Mouse (Mus musculus) CH12.LX (cell line): Measurements from ENCODE around the gene Tnik. TPM values are rescaled to one million over a fixed set of nuclear protein-coding genes. Genes with fewer than 3 reads are reported as not detected.

ENCODE experiments used
- DNase-seq: peaks from one replicate; pipeline ENCODE4 v3.0.0-alpha.2; 2013; ENCODE audit errors: extremely low read depth
- H3K27ac ChIP-seq: 2 replicates; pipeline ENCODE4 v1.5.1; 2012; ENCODE audit warnings: low read depth, mild to moderate bottlenecking, control low read depth, moderate library complexity; ENCODE audit not compliant: insufficient read depth
- H3K27me3 ChIP-seq: replicated peaks from 2 replicates; pipeline ENCODE3; 2012; ENCODE audit warnings: inconsistent platforms
- H3K36me3 ChIP-seq, 2 experiments: replicated peaks in 1 of 2; 2 replicates each; pipeline versions ENCODE3 to v1.6.1; 2012; ENCODE audit warnings: inconsistent platforms in 1 of 2, low read length in 1 of 2, mild to moderate bottlenecking in 1 of 2, mixed read lengths in 1 of 2, moderate library complexity in 1 of 2; ENCODE audit not compliant: control insufficient read depth in 1 of 2, insufficient read depth in 1 of 2
- H3K4me1 ChIP-seq, 2 experiments: 2 replicates each; pipeline ENCODE4 v1.6.1; 2012; ENCODE audit warnings: inconsistent platforms in 1 of 2, moderate library complexity in 1 of 2; ENCODE audit not compliant: insufficient read depth in 2 of 2, control insufficient read depth in 1 of 2
- H3K4me2 ChIP-seq: 2 replicates; pipeline ENCODE4 v1.6.1; 2012; ENCODE audit warnings: low read depth, mild to moderate bottlenecking, control low read depth; ENCODE audit not compliant: poor library complexity, insufficient read depth, severe bottlenecking
- H3K4me3 ChIP-seq, 3 experiments: fragments of 150-350 bp in 1 of 3; sonication (generic) in 1 of 3; replicated peaks in 1 of 3; 2 replicates each; pipeline versions ENCODE3 to v1.5.1; 2011 to 2012; ENCODE audit warnings: low read depth in 2 of 3, low read length in 2 of 3, mild to moderate bottlenecking in 2 of 3, moderate library complexity in 2 of 3, control low read depth in 1 of 3, improper control_type of control experiment in 1 of 3, inconsistent platforms in 1 of 3, mixed read lengths in 1 of 3; ENCODE audit not compliant: poor library complexity in 1 of 3
- H3K79me2 ChIP-seq: replicated peaks from 2 replicates; pipeline ENCODE4 v1.6.1; 2012; ENCODE audit warnings: mild to moderate bottlenecking, moderate library complexity; ENCODE audit not compliant: control insufficient read depth, poor library complexity, insufficient read depth, severe bottlenecking; ENCODE audit errors: extremely low read depth
- H3K9ac ChIP-seq: 2 replicates; pipeline ENCODE4 v1.6.1; 2012; ENCODE audit warnings: low read depth, mild to moderate bottlenecking, control low read depth, moderate library complexity; ENCODE audit not compliant: insufficient read depth
- H3K9me3 ChIP-seq: replicated peaks from 2 replicates; pipeline ENCODE3; 2012; ENCODE audit warnings: low read length, inconsistent platforms, mixed read lengths
- BHLHE40 ChIP-seq: IDR thresholded peaks from 2 replicates; pipeline ENCODE4 v1.6.1; 2011; ENCODE audit warnings: mild to moderate bottlenecking, low read depth, low read length, improper control_type of control experiment
- CHD1 ChIP-seq: IDR thresholded peaks from 2 replicates; pipeline ENCODE4 v1.6.1; 2012; ENCODE audit warnings: low read depth, low read length, improper control_type of control experiment, inconsistent platforms
- CHD2 ChIP-seq: IDR thresholded peaks from 2 replicates; pipeline ENCODE4 v1.6.1; 2011; ENCODE audit warnings: low read length, improper control_type of control experiment
- CTCF ChIP-seq, 2 experiments: IDR thresholded peaks in 1 of 2; conservative IDR thresholded peaks in 1 of 2; 2 replicates each; pipeline ENCODE4 v1.5.1; 2011 to 2012; ENCODE audit warnings: low read depth in 2 of 2, low read length in 2 of 2, improper control_type of control experiment in 1 of 2, inconsistent platforms in 1 of 2, mild to moderate bottlenecking in 1 of 2, moderate library complexity in 1 of 2
- ELF1 ChIP-seq: IDR thresholded peaks from 2 replicates; pipeline ENCODE4 v1.6.1; 2014; ENCODE audit warnings: low read depth, mild to moderate bottlenecking, inconsistent platforms, low read length, improper control_type of control experiment
- EP300 ChIP-seq: IDR thresholded peaks from 2 replicates; pipeline ENCODE4 v1.6.1; 2011; ENCODE audit warnings: low read length, improper control_type of control experiment
- ETS1 ChIP-seq: conservative IDR thresholded peaks from 2 replicates; pipeline ENCODE4 v1.6.1; 2012; ENCODE audit warnings: low read depth, mild to moderate bottlenecking, inconsistent platforms, low read length, improper control_type of control experiment, moderate library complexity
- HCFC1 ChIP-seq: IDR thresholded peaks from 2 replicates; pipeline ENCODE4 v1.6.1; 2012; ENCODE audit warnings: low read depth, mild to moderate bottlenecking, inconsistent platforms, low read length, improper control_type of control experiment
- IRF4 ChIP-seq: IDR thresholded peaks from 2 replicates; pipeline ENCODE4 v1.6.1; 2014; ENCODE audit warnings: low read depth, mild to moderate bottlenecking, inconsistent platforms, low read length, improper control_type of control experiment
- JUN ChIP-seq: IDR thresholded peaks from 2 replicates; pipeline ENCODE4 v1.6.1; 2011; ENCODE audit warnings: low read depth, mild to moderate bottlenecking, low read length, improper control_type of control experiment, moderate library complexity; ENCODE audit not compliant: insufficient read depth
- KAT2A ChIP-seq: IDR thresholded peaks from 2 replicates; pipeline ENCODE4 v1.6.1; 2012; ENCODE audit warnings: low read length, improper control_type of control experiment, inconsistent platforms; ENCODE audit not compliant: insufficient replicate concordance
- MAFK ChIP-seq: IDR thresholded peaks from 2 replicates; pipeline ENCODE4 v1.6.1; 2011; ENCODE audit warnings: low read length, improper control_type of control experiment; ENCODE audit not compliant: insufficient replicate concordance
- MAZ ChIP-seq: IDR thresholded peaks from 2 replicates; pipeline ENCODE4 v1.6.1; 2012; ENCODE audit warnings: low read depth, mild to moderate bottlenecking, inconsistent platforms, low read length, improper control_type of control experiment, moderate library complexity
- MEF2A ChIP-seq: IDR thresholded peaks from 2 replicates; pipeline ENCODE4 v1.6.1; 2014; ENCODE audit warnings: low read depth, mild to moderate bottlenecking, inconsistent platforms, low read length, improper control_type of control experiment, borderline replicate concordance
- MXI1 ChIP-seq: IDR thresholded peaks from 2 replicates; pipeline ENCODE4 v1.6.1; 2011; ENCODE audit warnings: mild to moderate bottlenecking, low read depth, low read length, improper control_type of control experiment
- MYC ChIP-seq: IDR thresholded peaks from 2 replicates; pipeline ENCODE4 v1.6.1; 2011; ENCODE audit warnings: low read depth, mild to moderate bottlenecking, improper control_type of control experiment, low read length
- NELFE ChIP-seq: IDR thresholded peaks from 2 replicates; pipeline ENCODE4 v1.6.1; 2011; ENCODE audit warnings: low read depth, low read length, improper control_type of control experiment
- NRF1 ChIP-seq: IDR thresholded peaks from 2 replicates; pipeline ENCODE4 v1.6.1; 2014; ENCODE audit warnings: low read depth, mild to moderate bottlenecking, inconsistent platforms, low read length, improper control_type of control experiment, moderate library complexity
- RAD21 ChIP-seq: IDR thresholded peaks from 2 replicates; pipeline ENCODE4 v1.6.1; 2011; ENCODE audit warnings: low read depth, mild to moderate bottlenecking, low read length, improper control_type of control experiment, moderate library complexity
- RCOR1 ChIP-seq: conservative IDR thresholded peaks from 2 replicates; pipeline ENCODE4 v1.6.1; 2012; ENCODE audit warnings: low read depth, mild to moderate bottlenecking, inconsistent platforms, low read length, improper control_type of control experiment
- SIN3A ChIP-seq: IDR thresholded peaks from 2 replicates; pipeline ENCODE4 v1.6.1; 2012; ENCODE audit warnings: low read length, improper control_type of control experiment, inconsistent platforms
- SMC3 ChIP-seq: IDR thresholded peaks from 2 replicates; pipeline ENCODE4 v1.6.1; 2011; ENCODE audit warnings: low read depth, low read length, improper control_type of control experiment
- TCF12 ChIP-seq: IDR thresholded peaks from 2 replicates; pipeline ENCODE4 v1.6.1; 2014; ENCODE audit warnings: low read depth, mild to moderate bottlenecking, inconsistent platforms, low read length, improper control_type of control experiment
- USF1 ChIP-seq: IDR thresholded peaks from 2 replicates; pipeline ENCODE4 v1.6.1; 2014; ENCODE audit warnings: low read depth, mild to moderate bottlenecking, inconsistent platforms, low read length, improper control_type of control experiment
- ZKSCAN1 ChIP-seq: IDR thresholded peaks from 2 replicates; pipeline ENCODE4 v1.6.1; 2012; ENCODE audit warnings: low read depth, inconsistent platforms, low read length, improper control_type of control experiment, borderline replicate concordance
- ZNF384 ChIP-seq: IDR thresholded peaks from 2 replicates; pipeline ENCODE4 v1.6.1; 2012; ENCODE audit warnings: low read depth, low read length, improper control_type of control experiment, inconsistent platforms
- dilution Hi-C: fragments of 300-500 bp; cut with MboI; formaldehyde crosslinking; loops from 2 replicates; pipeline ENCODE4 v1.14.3; 2020; ENCODE audit warnings: low sequenced_read_pairs; ENCODE audit not compliant: extremely low pct_unique_long_range_greater_than_20kb, extremely low pct_ligation_motif_present
- in situ Hi-C: fragments of 300-500 bp; cut with MboI; formaldehyde crosslinking; loops from 3 replicates; pipeline ENCODE4 v1.14.3; 2019; ENCODE audit warnings: low sequenced_read_pairs, low pct_ligation_motif_present, low pct_unique_long_range_greater_than_20kb, mixed read lengths
- polyA plus RNA-seq: library from polyadenylated mRNA; unstranded; fragments of >175 nt; gene quantifications from 2 replicates; pipeline ENCODE4 v1.2.1, GENCODE M21; 2012; ENCODE audit warnings: low read depth; ENCODE audit not compliant: insufficient read length
- total RNA-seq, 2 experiments: library from RNA; depleted of rRNA; stranded (reverse); fragments of 300-350 nt in 1 of 2; fragments of >200 nt in 1 of 2; gene quantifications; 2 replicates each; pipeline ENCODE4 v1.2.3; 2012 to 2014

Gene Tnik
- total and polyA plus RNA-seq, 3 experiments: 0.08 TPM; not detected in 2

GRCm38 (mm10) chr3:28399593-28400216 lies 136.7 kb downstream of the Tnik start:
- Histone ChIP-seq H3K27me3 (no peaks in the 10 kb centered on the region), H3K9me3 (peaks cover 73% of the 10 kb centered on the region), H3K27ac (no peak overlapping the region), H3K4me1 (no peaks in the 10 kb centered on the region), H3K4me2 (no peak overlapping the region), H3K9ac (no peak overlapping the region), H3K36me3 (no peaks in the 10 kb centered on the region), H3K4me3 (no peak overlapping the region), H3K79me2 (no peaks in the 10 kb centered on the region)
- no peak for DNase-seq
- dilution Hi-C loops: no loop called here
- in situ Hi-C loops: no loop called here
- no peak for TF ChIP-seq KAT2A
- TF ChIP-seq NELFE: no peak
- no peak for TF ChIP-seq ZNF384
- TF ChIP-seq EP300: no peak
- no peak for TF ChIP-seq ELF1

- Histone ChIP-seq H3K79me2 (no peaks in the 10 kb centered on the region), H3K4me1 (no peaks in the 10 kb centered on the region)
Measured at GRCm38 (mm10) chr3:28401335-28401734, 138.3 kb downstream of the Tnik start.

GRCm38 (mm10) chr3:28402221-28402620 lies 139.2 kb downstream of the Tnik start:
- dilution Hi-C loops: no loop called here
- H3K79me2 ChIP-seq: no peaks in the 10 kb centered on the region
- no peak overlapping the region for H3K4me3 ChIP-seq
- DNase-seq: no peak
- no peaks in the 10 kb centered on the region for H3K4me1 ChIP-seq
- H3K4me2 ChIP-seq: no peak overlapping the region
- in situ Hi-C loops: no loop called here
- no peak overlapping the region for H3K9ac ChIP-seq
- H3K36me3 ChIP-seq: no peaks in the 10 kb centered on the region
- no peak overlapping the region for H3K27ac ChIP-seq
- H3K9me3 ChIP-seq: peaks cover 81% of the 10 kb centered on the region
- no peak for TF ChIP-seq ELF1
- no peak for TF ChIP-seq ZNF384
- no peak for TF ChIP-seq MXI1
- no peak for TF ChIP-seq MYC
- TF ChIP-seq MAZ: no peak
- no peak for TF ChIP-seq KAT2A
- no peak for TF ChIP-seq ETS1
- TF ChIP-seq SMC3: no peak
- no peak for TF ChIP-seq EP300
- no peak for TF ChIP-seq SIN3A
- no peak for TF ChIP-seq NRF1
- TF ChIP-seq BHLHE40: no peak
- TF ChIP-seq RCOR1: no peak
- no peak for TF ChIP-seq RAD21
- TF ChIP-seq HCFC1: no peak
- TF ChIP-seq CTCF (conservative IDR thresholded peaks at IDR 0.05 in 1 of 2, IDR thresholded peaks at IDR 0.05 in 1 of 2; ENCODE audit: low read depth in 2 of 2, low read length in 2 of 2): no peak
- TF ChIP-seq USF1: no peak
- TF ChIP-seq MAFK: no peak
- H3K27me3 ChIP-seq: no peaks in the 10 kb centered on the region

More at GRCm38 (mm10) chr3:28401335-28401734, 138.3 kb downstream of the Tnik start:
- dilution Hi-C loops (no loop called here), in situ Hi-C loops (no loop called here)
- no peak for TF ChIP-seq ZKSCAN1
- no peak for TF ChIP-seq SIN3A
- TF ChIP-seq CHD2: no peak
- TF ChIP-seq NRF1: no peak
- TF ChIP-seq CHD1: no peak
- no peak for TF ChIP-seq NELFE
- no peak for TF ChIP-seq MEF2A
- no peak for TF ChIP-seq MXI1
- no peak for TF ChIP-seq JUN
- no peak for TF ChIP-seq RCOR1
- no peak for TF ChIP-seq TCF12
- no peak for TF ChIP-seq IRF4
- H3K27me3 ChIP-seq: no peaks in the 10 kb centered on the region
- no peak overlapping the region for H3K9ac ChIP-seq
- peaks cover 76% of the 10 kb centered on the region for H3K9me3 ChIP-seq
- H3K27ac ChIP-seq: no peak overlapping the region
- no peak for DNase-seq
- H3K36me3 ChIP-seq: no peaks in the 10 kb centered on the region
- no peak overlapping the region for H3K4me2 ChIP-seq
- no peak overlapping the region for H3K4me3 ChIP-seq
